Mouse (Mus musculus): ENCODE data around the gene Rnf123.

DNA sequence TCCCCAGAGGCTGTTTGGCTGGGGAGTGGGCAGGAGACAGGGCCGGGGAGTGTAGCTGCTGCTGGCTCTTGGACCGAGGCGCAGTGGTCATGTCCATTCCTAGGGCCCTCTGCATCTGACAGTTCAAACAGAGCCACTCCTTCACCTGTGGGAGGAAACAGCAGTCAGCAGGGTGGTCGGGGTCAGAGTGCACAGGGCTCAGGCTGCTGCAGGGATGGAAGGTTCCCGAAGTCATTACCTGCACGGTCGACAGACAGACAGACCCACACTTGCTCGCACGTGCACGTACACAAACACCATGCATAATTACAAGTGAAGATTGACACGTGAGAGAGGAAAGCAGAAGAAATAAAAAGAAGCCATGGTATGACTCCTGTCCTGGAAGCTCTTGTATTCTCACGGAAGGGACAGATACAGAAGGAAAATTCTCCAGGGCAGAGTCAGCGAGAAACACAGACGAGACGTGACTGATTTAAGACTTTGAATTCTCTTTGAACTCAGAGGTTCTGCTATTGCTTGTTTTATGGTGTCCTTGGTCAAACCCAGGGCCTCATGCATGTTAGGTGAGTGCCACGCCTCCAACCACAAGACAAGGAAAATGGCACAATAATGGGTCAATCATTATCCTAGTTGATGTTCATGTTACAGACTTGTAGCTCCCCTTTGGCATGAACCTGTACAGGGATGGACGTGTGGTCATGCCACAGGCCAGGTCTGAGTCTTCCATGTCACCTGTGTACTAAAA, 43.5 kb upstream of the Rnf123 start:
- no peak for TF ChIP-seq ZC3H11A (IDR thresholded peaks at IDR 0.05; ENCODE audit: borderline replicate concordance, low read depth, low read length)
- no peak for TF ChIP-seq MAFK (IDR thresholded peaks at IDR 0.05; ENCODE audit: insufficient read depth, low read depth, low read length)
- no peak for TF ChIP-seq ZNF384 (IDR thresholded peaks at IDR 0.05; ENCODE audit: low read depth, low read length)
- TF ChIP-seq CHD2 (IDR thresholded peaks at IDR 0.05; ENCODE audit: low read depth, low read length) = no peak
